Mouse (Mus musculus): Measurements from ENCODE around the gene Slc26a10. TPM values are rescaled to one million over a fixed set of nuclear protein-coding genes. Genes with fewer than 3 reads are reported as not detected.
"Not testable (repeated sequence)": the region's sequence is repeated elsewhere in the genome, so short reads cannot be mapped to it uniquely, and the experiment has no call there.

Slc26a10 gene
- polyA plus RNA-seq, 1 experiment from 2014 or later: 0.94 TPM

DNA sequence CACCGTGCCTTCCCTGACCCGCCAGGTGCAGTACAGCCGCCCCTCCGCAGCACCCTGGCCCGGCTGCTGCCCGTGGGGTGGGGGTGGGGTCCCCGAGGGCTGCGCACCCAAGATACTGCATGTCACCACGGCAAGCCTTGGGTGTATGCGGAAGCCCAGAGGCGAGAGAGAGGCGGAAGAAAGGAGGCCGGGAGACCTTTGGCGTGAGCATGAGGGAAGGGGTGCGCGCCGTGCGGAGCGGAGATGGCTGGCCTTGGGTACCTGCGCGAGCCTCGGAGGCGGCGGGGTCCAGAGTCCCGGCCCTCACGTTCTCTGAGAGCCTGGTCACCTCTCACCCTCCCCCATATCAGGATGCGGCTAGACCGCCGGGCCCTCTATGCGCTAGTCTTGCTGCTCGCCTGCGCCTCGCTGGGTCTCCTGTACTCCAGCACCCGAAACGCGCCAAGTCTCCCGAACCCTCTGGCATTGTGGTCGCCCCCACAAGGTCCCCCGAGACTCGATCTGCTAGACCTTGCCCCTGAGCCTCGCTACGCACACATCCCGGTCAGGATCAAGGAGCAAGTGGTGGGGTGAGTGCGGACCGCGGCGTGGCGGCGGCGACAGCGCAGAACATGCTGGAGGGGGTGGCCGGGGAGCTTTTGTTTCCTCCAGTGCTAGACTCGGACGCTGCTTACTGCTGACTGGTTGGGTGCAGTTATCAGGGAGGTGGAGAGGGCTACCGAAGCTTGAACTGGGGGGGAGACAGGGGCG lies 14.6 kb downstream of the Slc26a10 start:
- Histone ChIP-seq H3K4me3 (peak overlapping the region; percentile 93), H3K27me3 (replicated peaks) (peaks cover 23% of the 10 kb centered on the region), H3K9ac (peak overlapping the region; percentile 97), H3K4me2 (peak overlapping the region; percentile 91), H3K9me3 (no peaks in the 10 kb centered on the region), H3K27ac (peak overlapping the region; percentile 91), H3K36me3 (replicated peaks) (no peaks in the 10 kb centered on the region), H3K4me1 (peaks cover 32% of the 10 kb centered on the region)
- WGBS: under 1% methylated on average over 56 of the region's 56 CpGs
- peak; percentile 62 for ATAC-seq (replicated peaks)

- peaks cover 27% of the 10 kb centered on the region for H3K4me1 ChIP-seq
- 0% methylated on average over 32 of the region's 42 CpGs for WGBS
- peak overlapping the region; percentile 91 for H3K4me2 ChIP-seq
- H3K9me3 ChIP-seq: no peaks in the 10 kb centered on the region
- peak overlapping the region; percentile 91 for H3K27ac ChIP-seq
- peak overlapping the region; percentile 93 for H3K4me3 ChIP-seq
- H3K9ac ChIP-seq: peak overlapping the region; percentile 97
- no peaks in the 10 kb centered on the region for H3K36me3 ChIP-seq (replicated peaks)
- peak; percentile 68 for ATAC-seq (replicated peaks)
- H3K27me3 ChIP-seq (replicated peaks): peaks cover 23% of the 10 kb centered on the region
Measured at GRCm38 (mm10) chr10:127165354-127165653, 15.1 kb downstream of the Slc26a10 start.

DNA sequence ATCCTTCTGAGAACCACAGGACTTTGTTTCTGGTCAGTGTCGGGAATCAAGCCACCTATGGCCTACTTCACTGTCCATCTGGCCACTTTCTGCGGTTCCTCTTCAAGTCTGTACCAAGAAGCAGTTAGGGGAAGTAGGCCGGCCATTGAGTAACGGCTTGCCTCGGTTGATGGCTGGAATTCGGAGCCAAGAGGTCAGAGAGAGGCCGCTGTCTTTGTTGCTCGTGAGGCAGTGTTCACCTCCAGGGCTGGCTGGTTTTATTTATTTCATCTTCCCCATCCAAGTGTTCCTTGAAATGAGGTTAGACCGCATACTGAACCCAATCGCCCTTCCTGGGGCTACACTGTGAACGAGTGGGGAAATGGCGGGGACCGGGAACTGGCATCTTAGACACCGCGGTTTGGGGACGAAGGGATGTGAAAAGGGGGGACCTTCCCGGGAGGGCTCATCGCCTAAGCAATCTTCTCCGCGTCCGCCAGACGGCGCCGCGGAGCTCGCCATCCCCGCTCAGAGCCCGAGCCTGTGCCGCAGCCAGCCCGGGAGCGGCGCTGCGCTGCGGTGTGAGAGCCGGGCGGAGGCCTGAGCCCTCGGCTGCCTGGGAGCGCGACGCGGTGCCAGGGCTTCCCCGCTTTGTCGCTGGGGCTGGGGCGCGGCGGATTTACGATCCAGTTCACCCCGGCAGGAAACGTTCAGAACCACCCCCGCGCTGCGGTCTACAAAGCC lies 15.7 kb downstream of the Slc26a10 start, which contains the start of gene B4galnt1:
B4galnt1 (plus strand) TSS at position 595 of the 723 bp plus-strand sequence.
- peak within 1 kb of the TSS; percentile 91 for H3K4me2 ChIP-seq
- H3K9me3 ChIP-seq: no peaks in the 10 kb centered on the region
- ATAC-seq (replicated peaks): peak; percentile 91
- H3K4me3 ChIP-seq: peak within 1 kb of the TSS; percentile 93
- peak within 1 kb of the TSS; percentile 91 for H3K27ac ChIP-seq
- H3K36me3 ChIP-seq (replicated peaks): no peaks in the 10 kb centered on the region
- peaks cover 20% of the 10 kb centered on the region for H3K27me3 ChIP-seq (replicated peaks)
- H3K9ac ChIP-seq: peak within 1 kb of the TSS; percentile 97
- 2% methylated on average over 52 of the region's 52 CpGs for WGBS
- H3K4me1 ChIP-seq: peaks cover 22% of the 10 kb centered on the region

DNA sequence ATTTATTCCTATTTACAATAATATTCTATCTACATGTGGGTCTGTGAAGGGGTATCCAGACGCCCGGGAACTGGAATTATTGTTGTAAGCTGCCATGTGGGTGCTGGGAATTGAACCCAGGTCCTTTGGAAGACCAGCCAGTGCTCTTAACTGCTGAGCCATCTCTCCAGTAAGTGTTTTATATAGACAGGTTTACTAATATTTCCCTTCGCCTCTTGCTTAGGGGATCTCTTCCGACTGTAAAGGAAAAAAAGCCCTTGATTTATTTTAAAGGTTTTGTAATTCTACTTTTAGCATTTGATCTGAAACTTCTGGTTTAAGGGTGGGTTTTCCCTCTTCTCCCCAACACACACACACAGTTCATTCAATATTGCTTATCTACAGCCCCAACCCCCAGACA lies 16.3 kb downstream of the Slc26a10 start:
- 94% methylated on average over 4 of the region's 4 CpGs for WGBS
- H3K9me3 ChIP-seq: no peaks in the 10 kb centered on the region
- H3K36me3 ChIP-seq (replicated peaks): no peaks in the 10 kb centered on the region
- peaks cover 14% of the 10 kb centered on the region for H3K27me3 ChIP-seq (replicated peaks)
- H3K4me3 ChIP-seq: peak overlapping the region; percentile 93
- H3K4me1 ChIP-seq: peaks cover 19% of the 10 kb centered on the region
- peak overlapping the region; percentile 91 for H3K27ac ChIP-seq
- H3K9ac ChIP-seq: no peak overlapping the region
- ATAC-seq (replicated peaks): no peak
- peak overlapping the region; percentile 91 for H3K4me2 ChIP-seq

GRCm38 (mm10) chr10:127162771-127163261 lies 17.6 kb downstream of the Slc26a10 start:
- not testable (repeated sequence) for H3K9ac ChIP-seq

DNA sequence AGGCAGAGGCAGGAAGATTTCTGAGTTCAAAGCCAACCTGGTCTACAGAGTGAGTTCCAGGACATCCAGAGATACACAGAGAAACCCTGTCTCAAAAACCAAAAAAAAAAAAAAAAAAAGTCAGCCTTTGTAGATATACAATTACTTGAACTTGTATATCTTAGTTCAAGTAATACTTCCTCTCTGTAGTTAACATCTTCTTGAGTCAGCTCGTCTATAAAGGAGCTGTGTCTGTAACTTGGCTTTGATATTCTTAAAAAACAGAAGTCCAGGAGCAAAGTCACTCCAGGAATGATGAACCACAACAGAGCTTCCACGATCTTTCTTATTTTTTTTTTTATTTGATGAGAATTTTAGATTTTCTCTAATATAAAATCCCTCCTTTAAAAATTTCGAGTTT lies 19.7 kb downstream of the Slc26a10 start:
- Histone ChIP-seq H3K4me2 (no peak overlapping the region), H3K9ac (no peak overlapping the region), H3K27ac (no peak overlapping the region), H3K27me3 (replicated peaks) (no peaks in the 10 kb centered on the region), H3K36me3 (replicated peaks) (no peaks in the 10 kb centered on the region), H3K9me3 (no peaks in the 10 kb centered on the region), H3K4me1 (peaks cover 3% of the 10 kb centered on the region; the same call in 1 of the 2 replicates), H3K4me3 (no peak overlapping the region)
- WGBS: 77% methylated on average over 3 of the region's 3 CpGs
- no peak for ATAC-seq (replicated peaks)

More at GRCm38 (mm10) chr10:127162771-127163261, 17.6 kb downstream of the Slc26a10 start:
- peaks cover 16% of the 10 kb centered on the region for H3K4me1 ChIP-seq
- not testable (repeated sequence) for H3K27ac ChIP-seq; H3K4me3 ChIP-seq; H3K27me3 ChIP-seq (replicated peaks); ATAC-seq (replicated peaks); H3K36me3 ChIP-seq (replicated peaks); H3K9me3 ChIP-seq; H3K4me2 ChIP-seq
- 68% methylated on average over 7 of the region's 7 CpGs for WGBS

DNA sequence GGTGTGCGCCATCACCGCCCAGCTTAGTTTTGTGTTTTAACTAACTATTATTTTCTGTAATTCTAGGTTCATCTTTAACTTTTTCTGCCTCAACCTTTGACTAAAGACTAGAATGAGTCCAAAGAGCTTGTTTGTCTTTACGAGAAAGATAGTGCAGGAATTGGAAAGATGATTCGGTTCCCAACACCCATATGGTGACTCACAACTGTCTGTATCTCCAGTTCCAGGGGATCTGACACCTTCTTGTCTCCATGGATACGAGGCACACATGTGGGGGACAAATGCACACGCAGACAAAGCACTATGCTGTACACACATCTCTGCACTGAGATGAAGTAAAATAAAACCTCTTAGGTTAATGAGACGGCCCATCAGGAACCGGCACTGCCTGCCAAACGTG lies 20.4 kb downstream of the Slc26a10 start:
- H3K27ac ChIP-seq: no peak overlapping the region
- H3K9me3 ChIP-seq: no peaks in the 10 kb centered on the region
- ATAC-seq (replicated peaks): no peak
- no peak overlapping the region for H3K4me2 ChIP-seq
- no peak overlapping the region for H3K9ac ChIP-seq
- H3K27me3 ChIP-seq (replicated peaks): no peaks in the 10 kb centered on the region
- H3K4me1 ChIP-seq: peaks cover 3% of the 10 kb centered on the region; the same call in 1 of the 2 replicates
- 84% methylated on average over 9 of the region's 9 CpGs for WGBS
- H3K4me3 ChIP-seq: no peak overlapping the region
- H3K36me3 ChIP-seq (replicated peaks): no peaks in the 10 kb centered on the region

GRCm38 (mm10) chr10:127158471-127158870 lies 22.0 kb downstream of the Slc26a10 start:
- ATAC-seq (replicated peaks): no peak
- Histone ChIP-seq H3K9ac (no peak overlapping the region), H3K36me3 (replicated peaks) (no peaks in the 10 kb centered on the region), H3K27ac (no peak overlapping the region), H3K4me3 (no peak overlapping the region), H3K9me3 (no peaks in the 10 kb centered on the region), H3K27me3 (replicated peaks) (no peaks in the 10 kb centered on the region), H3K4me2 (no peak overlapping the region), H3K4me1 (no peaks in the 10 kb centered on the region)
- 75% methylated on average over 3 of the region's 3 CpGs for WGBS

DNA sequence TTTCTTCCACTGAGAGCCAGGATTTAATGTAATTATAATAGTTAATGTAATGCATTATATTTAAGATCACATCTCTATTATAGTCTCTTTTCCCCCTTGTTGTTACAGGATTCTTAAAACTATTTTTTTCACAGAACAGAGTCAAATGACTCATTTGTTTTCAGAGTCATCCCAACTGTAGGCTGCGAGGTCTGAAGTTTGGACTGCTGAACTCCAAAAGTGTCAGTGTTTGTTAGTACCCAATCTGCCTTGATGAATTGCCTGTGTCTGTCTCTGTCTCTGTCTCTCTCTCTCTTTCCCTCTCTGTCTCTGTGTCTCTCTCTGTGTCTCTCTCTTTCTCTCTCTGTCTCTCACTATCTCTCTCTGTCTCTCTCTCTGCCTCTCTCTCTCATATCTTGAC lies 23.9 kb downstream of the Slc26a10 start:
- WGBS: 97% methylated on average over 1 of the region's 1 CpGs
- no peak for ATAC-seq (replicated peaks)
- Histone ChIP-seq H3K9me3 (no peaks in the 10 kb centered on the region), H3K4me1 (no peaks in the 10 kb centered on the region), H3K27me3 (replicated peaks) (no peaks in the 10 kb centered on the region), H3K4me2 (no peak overlapping the region), H3K9ac (no peak overlapping the region), H3K27ac (no peak overlapping the region), H3K4me3 (no peak overlapping the region), H3K36me3 (replicated peaks) (no peaks in the 10 kb centered on the region)

DNA sequence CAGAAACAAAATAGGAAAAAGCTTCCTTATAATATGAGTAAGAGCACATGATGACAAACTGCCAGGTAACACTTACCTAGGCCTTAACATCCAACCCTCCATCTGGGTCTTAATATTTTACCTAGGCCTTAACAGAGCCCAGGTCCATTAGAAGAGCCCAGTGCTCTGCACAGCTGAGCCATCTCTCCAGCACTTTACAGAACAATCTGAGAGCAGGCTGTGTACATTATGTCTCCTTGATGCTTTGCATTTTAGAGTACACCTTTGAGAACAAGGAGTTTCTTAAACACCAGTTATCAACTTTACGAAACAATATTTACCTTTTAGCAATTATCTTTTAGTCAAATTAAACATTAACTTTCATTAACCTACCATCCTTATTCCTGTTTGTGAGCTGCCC lies 24.4 kb downstream of the Slc26a10 start:
- Histone ChIP-seq H3K27ac (no peak overlapping the region), H3K4me2 (no peak overlapping the region), H3K9ac (no peak overlapping the region), H3K4me3 (no peak overlapping the region), H3K9me3 (no peaks in the 10 kb centered on the region), H3K4me1 (no peaks in the 10 kb centered on the region), H3K36me3 (replicated peaks) (no peaks in the 10 kb centered on the region), H3K27me3 (replicated peaks) (no peaks in the 10 kb centered on the region)
- ATAC-seq (replicated peaks): no peak
- WGBS: 94% methylated on average over 1 of the region's 1 CpGs

GRCm38 (mm10) chr10:127154652-127155051 lies 25.8 kb downstream of the Slc26a10 start:
- Histone ChIP-seq H3K9me3 (no peaks in the 10 kb centered on the region), H3K4me2 (no peak overlapping the region), H3K9ac (no peak overlapping the region), H3K36me3 (replicated peaks) (no peaks in the 10 kb centered on the region), H3K4me3 (no peak overlapping the region), H3K27ac (no peak overlapping the region), H3K27me3 (replicated peaks) (no peaks in the 10 kb centered on the region), H3K4me1 (no peaks in the 10 kb centered on the region)
- 92% methylated on average over 5 of the region's 5 CpGs for WGBS
- no peak for ATAC-seq (replicated peaks)

DNA sequence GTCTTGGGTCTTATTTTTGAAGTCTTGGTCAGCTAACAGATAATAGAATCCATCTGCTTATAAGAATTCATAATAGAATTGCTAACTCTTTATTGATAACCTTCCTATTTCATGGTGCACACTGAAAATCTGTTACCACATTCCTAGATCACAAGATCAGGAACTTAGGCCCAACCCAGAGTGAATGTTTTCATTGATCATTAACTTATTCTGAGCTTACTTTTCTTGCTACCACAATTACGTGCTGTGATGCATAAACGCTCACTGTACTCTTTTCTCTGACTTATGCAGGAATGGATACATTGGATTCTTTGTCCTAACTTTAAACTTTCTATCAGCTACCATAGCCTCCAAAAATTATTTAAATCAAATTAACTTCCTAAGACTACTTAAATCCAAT lies 26.2 kb downstream of the Slc26a10 start:
- 92% methylated on average over 2 of the region's 2 CpGs for WGBS
- H3K27me3 ChIP-seq (replicated peaks): no peaks in the 10 kb centered on the region

More for the DNA sequence above, 26.2 kb downstream of the Slc26a10 start:
- H3K9me3 ChIP-seq: no peaks in the 10 kb centered on the region
- no peak for ATAC-seq (replicated peaks)
- H3K27ac ChIP-seq: no peak overlapping the region
- no peaks in the 10 kb centered on the region for H3K36me3 ChIP-seq (replicated peaks)
- no peaks in the 10 kb centered on the region for H3K4me1 ChIP-seq
- no peak overlapping the region for H3K4me2 ChIP-seq
- no peak overlapping the region for H3K9ac ChIP-seq
- H3K4me3 ChIP-seq: no peak overlapping the region

All from midbrain, embryonic 15.5 days (tissue).